Mouse (Mus musculus) forebrain, postnatal 0 days (tissue): ENCODE measurements around the gene Vps37b. TPM values are rescaled to one million over a fixed set of nuclear protein-coding genes. Genes with fewer than 3 reads are reported as not detected.

ENCODE experiments used
- ATAC-seq: fragments of 200-750 bp; cut with Nextera tagmentation; 2 replicates; pipeline ENCODE4 v1.8.0; 2017; ENCODE audit warnings: mild to moderate bottlenecking, moderate library complexity
- DNase-seq: peaks from one replicate; pipeline ENCODE4 v3.0.0-alpha.2; 2015
- H3K27ac ChIP-seq: fragments of 300-500 bp; sonication (generic); 2 replicates; pipeline ENCODE4 v1.5.1; 2014; ENCODE audit warnings: low read depth, mild to moderate bottlenecking, antibody characterized with exemption, low read length, moderate library complexity, mixed read lengths
- H3K27me3 ChIP-seq: fragments of 300-500 bp; sonication (generic); 2 replicates; pipeline ENCODE4 v1.6.1; 2014; ENCODE audit warnings: mild to moderate bottlenecking, low read length, mixed read lengths; ENCODE audit not compliant: insufficient read depth
- H3K36me3 ChIP-seq: fragments of 300-500 bp; sonication (generic); 2 replicates; pipeline ENCODE4 v1.6.1; 2014; ENCODE audit warnings: mild to moderate bottlenecking, moderate library complexity; ENCODE audit not compliant: insufficient read depth
- H3K4me1 ChIP-seq: fragments of 300-500 bp; sonication (generic); 2 replicates; pipeline ENCODE4 v1.6.1; 2014; ENCODE audit warnings: antibody characterized with exemption; ENCODE audit not compliant: insufficient read depth
- H3K4me2 ChIP-seq: fragments of 300-500 bp; sonication (generic); 2 replicates; pipeline ENCODE4 v1.6.1; 2014; ENCODE audit warnings: low read depth, mild to moderate bottlenecking, moderate library complexity
- H3K4me3 ChIP-seq: fragments of 300-500 bp; sonication (generic); 2 replicates; pipeline ENCODE4 v1.5.1; 2014; ENCODE audit warnings: low read depth, low read length, mixed read lengths
- H3K9ac ChIP-seq: fragments of 300-500 bp; sonication (generic); 2 replicates; pipeline ENCODE4 v1.6.1; 2014; ENCODE audit warnings: mild to moderate bottlenecking
- H3K9me3 ChIP-seq: fragments of 300-500 bp; sonication (generic); 2 replicates; pipeline ENCODE4 v1.6.1; 2016; ENCODE audit warnings: low read length
- CTCF ChIP-seq: sonication (generic); IDR thresholded peaks from 2 replicates; pipeline ENCODE4 v1.5.1; 2016; ENCODE audit warnings: antibody characterized with exemption, control low read depth, low read depth
- WGBS: fragments of 180-500 bp; shearing (Covaris S2); extraction: QIAGEN DNeasy Blood & Tissue Kit; methylation state at CpG from one replicate; pipeline ENCODE4 v1.1.7; 2014; 5-methylcytosine and 5-hydroxymethylcytosine counted together
- polyA plus RNA-seq: library from polyadenylated mRNA; unstranded; fragments of >200 nt; fragmentation: Nextera tagmentation; extraction: Ambion mirVana; gene quantifications from 2 replicates; pipeline ENCODE4 v1.2.1, GENCODE M21; 2015
- total RNA-seq: library from RNA; depleted of rRNA; stranded (reverse); fragments of >200 nt; gene quantifications from 2 replicates; pipeline ENCODE4 v1.2.3, GENCODE M21; 2014

The Vps37b gene
- total and polyA plus RNA-seq, 2 experiments from 2014 or later, result 62.0 to 76.5 TPM

GRCm38 (mm10) chr5:124016291-124016821 is 15.7 kb downstream of the Vps37b start:
- no peaks in the 10 kb centered on the region for H3K27me3 ChIP-seq
- peaks cover 27% of the 10 kb centered on the region for H3K4me1 ChIP-seq
- TF ChIP-seq CTCF, result no peak
- H3K36me3 ChIP-seq, result peaks cover 4% of the 10 kb centered on the region
- H3K9ac ChIP-seq, result no peak overlapping the region
- no peak overlapping the region for H3K4me2 ChIP-seq
- H3K27ac ChIP-seq, result no peak overlapping the region
- DNase-seq (no peak), ATAC-seq (no peak)
- H3K4me3 ChIP-seq, result no peak overlapping the region
- no peaks in the 10 kb centered on the region for H3K9me3 ChIP-seq
- 84% methylated on average over 7 of the region's 7 CpGs for WGBS

- no peak overlapping the region for H3K27ac ChIP-seq
- H3K4me1 ChIP-seq, result peaks cover 33% of the 10 kb centered on the region
Measured at GRCm38 (mm10) chr5:124015727-124016126, 16.3 kb downstream of the Vps37b start.

GRCm38 (mm10) chr5:124014791-124015251 is 17.2 kb downstream of the Vps37b start:
- WGBS, result 8% methylated on average over 11 of the region's 11 CpGs
- H3K9me3 ChIP-seq, result no peaks in the 10 kb centered on the region
- no peak for TF ChIP-seq CTCF
- H3K27ac ChIP-seq, result 0 out of 2 replicates have a peak overlapping the region, but pooled peaks have one; percentile 24
- H3K36me3 ChIP-seq, result peaks cover 6% of the 10 kb centered on the region; the same call in 1 of the 2 replicates
- H3K4me2 ChIP-seq, result no peak overlapping the region
- no peaks in the 10 kb centered on the region for H3K27me3 ChIP-seq
- H3K4me1 ChIP-seq, result peaks cover 33% of the 10 kb centered on the region
- H3K4me3 ChIP-seq, result no peak overlapping the region
- ATAC-seq (no peak), DNase-seq (peak; percentile 44)
- no peak overlapping the region for H3K9ac ChIP-seq

More at GRCm38 (mm10) chr5:124015727-124016126, 16.3 kb downstream of the Vps37b start:
- no peaks in the 10 kb centered on the region for H3K27me3 ChIP-seq
- no peaks in the 10 kb centered on the region for H3K9me3 ChIP-seq
- 73% methylated on average over 2 of the region's 2 CpGs for WGBS
- peaks cover 4% of the 10 kb centered on the region; the same call in 1 of the 2 replicates for H3K36me3 ChIP-seq
- DNase-seq (no peak), ATAC-seq (no peak)
- no peak for TF ChIP-seq CTCF
- no peak overlapping the region for H3K4me2 ChIP-seq
- H3K9ac ChIP-seq, result no peak overlapping the region
- no peak overlapping the region for H3K4me3 ChIP-seq

GRCm38 (mm10) chr5:124014180-124014579 is 17.9 kb downstream of the Vps37b start:
- H3K4me2 ChIP-seq, result no peak overlapping the region

GRCm38 (mm10) chr5:124013747-124014146 is 18.3 kb downstream of the Vps37b start:
- Histone ChIP-seq H3K27me3 (no peaks in the 10 kb centered on the region), H3K4me2 (no peak overlapping the region), H3K36me3 (peaks cover 16% of the 10 kb centered on the region), H3K9ac (no peak overlapping the region), H3K9me3 (no peaks in the 10 kb centered on the region), H3K4me3 (no peak overlapping the region), H3K27ac (peak overlapping the region; percentile 29; the same call in 1 of the 2 replicates), H3K4me1 (peaks cover 33% of the 10 kb centered on the region)
- 82% methylated on average over 16 of the region's 16 CpGs for WGBS
- DNase-seq (no peak), ATAC-seq (no peak)
- TF ChIP-seq CTCF, result no peak

More at GRCm38 (mm10) chr5:124014180-124014579, 17.9 kb downstream of the Vps37b start:
- Histone ChIP-seq H3K27ac (peak overlapping the region; percentile 29; the same call in 1 of the 2 replicates), H3K4me1 (peaks cover 33% of the 10 kb centered on the region), H3K4me3 (no peak overlapping the region), H3K9me3 (no peaks in the 10 kb centered on the region), H3K9ac (no peak overlapping the region), H3K27me3 (no peaks in the 10 kb centered on the region), H3K36me3 (peaks cover 12% of the 10 kb centered on the region)
- no peak for ATAC-seq
- TF ChIP-seq CTCF, result no peak
- WGBS, result 65% methylated on average over 3 of the region's 3 CpGs
- DNase-seq, result no peak

- no peak for ATAC-seq
- no peak overlapping the region for H3K4me3 ChIP-seq
- 0 out of 2 replicates have a peak, but pooled peaks have one; percentile 7 for TF ChIP-seq CTCF
- no peak overlapping the region for H3K4me2 ChIP-seq
- H3K9ac ChIP-seq, result no peak overlapping the region
- no peaks in the 10 kb centered on the region for H3K27me3 ChIP-seq
- H3K9me3 ChIP-seq, result no peaks in the 10 kb centered on the region
- WGBS, result 84% methylated on average over 10 of the region's 10 CpGs
- H3K27ac ChIP-seq, result 0 out of 2 replicates have a peak overlapping the region, but pooled peaks have one; percentile 60
- H3K4me1 ChIP-seq, result peaks cover 28% of the 10 kb centered on the region
- H3K36me3 ChIP-seq, result peaks cover 25% of the 10 kb centered on the region
- no peak for DNase-seq
Measured at GRCm38 (mm10) chr5:124012885-124013284, 19.2 kb downstream of the Vps37b start.

GRCm38 (mm10) chr5:124011927-124012326 is 20.1 kb downstream of the Vps37b start:
- Histone ChIP-seq H3K27me3 (no peaks in the 10 kb centered on the region), H3K36me3 (peaks cover 35% of the 10 kb centered on the region), H3K27ac (peak overlapping the region; percentile 60), H3K4me3 (no peak overlapping the region), H3K4me2 (0 out of 2 replicates have a peak overlapping the region, but pooled peaks have one; percentile 27), H3K4me1 (peaks cover 23% of the 10 kb centered on the region), H3K9ac (no peak overlapping the region), H3K9me3 (no peaks in the 10 kb centered on the region)
- no peak for TF ChIP-seq CTCF
- WGBS, result 5% methylated on average over 8 of the region's 8 CpGs
- ATAC-seq, result no peak
- no peak for DNase-seq
